14 mouse cellular contexts compared by ENCODE assay signal in genomic region chr2:61496968-61497367, GRCm38 (mm10).
"Had no signal": no experiment of that assay in that cellular context is flagged by ENCODE, and none has a peak within 500 bp of the region (broad histone marks: within the 10 kb centered on the region; RNA-seq: fewer than 3 reads in every experiment).

No protein-coding gene starts in this region.

- ATAC-seq: hindbrain, postnatal 0 days; intestine, embryonic 16.5 days had no signal

- DNase-seq: gastrocnemius, postnatal 14 days; gastrocnemius, postnatal 36 days; heart, adult 2 months; heart, postnatal 36 days; kidney, adult 11 months; kidney, adult 2 months; kidney, adult 9 months; kidney, postnatal 14 days; kidney, postnatal 36 days; layer of hippocampus, adult 9-11 months; left cerebral cortex, postnatal 4 days; liver, embryonic 13.5 days had no signal
